Mouse (Mus musculus) embryonic facial prominence, embryonic 13.5 days (tissue): ENCODE results near the gene Ltb4r2. TPM values are rescaled to one million over a fixed set of nuclear protein-coding genes. Genes with fewer than 3 reads are reported as not detected.

Experiments
- ATAC-seq: fragments of 200-750 bp; cut with Nextera tagmentation; 2 replicates; pipeline ENCODE4 v1.8.0; 2017; ENCODE audit warnings: low read depth; ENCODE audit not compliant: insufficient number of reproducible peaks, insufficient read depth, low FRiP score, low TSS enrichment
- H3K27ac ChIP-seq: fragments of 300-500 bp; sonication (generic); 2 replicates; pipeline ENCODE4 v1.5.1; 2015; ENCODE audit warnings: moderate library complexity, mild to moderate bottlenecking, inconsistent platforms
- H3K27me3 ChIP-seq: fragments of 300-500 bp; sonication (generic); 2 replicates; pipeline ENCODE4 v1.6.1; 2015; ENCODE audit warnings: mild to moderate bottlenecking, inconsistent platforms
- H3K36me3 ChIP-seq: fragments of 300-500 bp; sonication (generic); 2 replicates; pipeline ENCODE4 v1.6.1; 2015; ENCODE audit warnings: mild to moderate bottlenecking, inconsistent platforms
- H3K4me1 ChIP-seq: fragments of 300-500 bp; sonication (generic); 2 replicates; pipeline ENCODE4 v1.6.1; 2015; ENCODE audit warnings: inconsistent platforms
- H3K4me2 ChIP-seq: fragments of 300-500 bp; sonication (generic); 2 replicates; pipeline ENCODE4 v1.6.1; 2015; ENCODE audit warnings: moderate library complexity, mild to moderate bottlenecking, inconsistent platforms
- H3K4me3 ChIP-seq: fragments of 300-500 bp; sonication (generic); 2 replicates; pipeline ENCODE4 v1.5.1; 2015; ENCODE audit warnings: mild to moderate bottlenecking, inconsistent platforms
- H3K9ac ChIP-seq: fragments of 300-500 bp; sonication (generic); 2 replicates; pipeline ENCODE4 v1.6.1; 2015; ENCODE audit warnings: mild to moderate bottlenecking, inconsistent platforms
- H3K9me3 ChIP-seq: fragments of 300-500 bp; sonication (generic); 2 replicates; pipeline ENCODE4 v1.6.1; 2016; ENCODE audit warnings: inconsistent platforms
- WGBS: fragments of 180-500 bp; shearing (Covaris S2); methylation state at CpG from one replicate; pipeline ENCODE4 v1.1.7; 2015; ENCODE audit warnings: mixed read lengths; 5-methylcytosine and 5-hydroxymethylcytosine counted together
- polyA plus RNA-seq: library from polyadenylated mRNA; unstranded; fragments of >200 nt; fragmentation: Nextera tagmentation; extraction: Ambion mirVana; gene quantifications from 2 replicates; pipeline ENCODE4 v1.2.1, GENCODE M21; 2015

The Ltb4r2 gene
- polyA plus RNA-seq, 1 experiment from 2014 or later: 0.51 TPM

DNA sequence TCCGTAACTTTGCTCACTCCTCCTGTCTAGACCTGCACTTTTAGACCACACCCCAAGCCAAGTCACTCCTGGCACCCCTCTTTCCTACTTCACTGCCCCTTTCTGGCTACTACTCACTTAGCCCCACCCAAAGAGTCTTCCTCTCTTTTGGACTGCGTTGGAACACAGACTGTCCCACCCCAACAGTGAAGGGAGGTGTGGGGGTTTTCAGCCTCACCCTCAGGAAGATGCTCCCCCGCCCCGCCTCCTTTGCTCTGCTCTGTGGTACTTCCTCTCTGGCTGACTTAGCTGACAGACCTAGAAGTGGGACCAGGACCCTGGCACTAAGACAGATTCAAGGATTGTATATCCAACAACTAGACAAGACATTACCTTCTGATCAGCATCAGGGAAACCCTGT, 4.5 kb downstream of the Ltb4r2 start, which contains the start of gene Ltb4r1:
TSS of gene Ltb4r1 (plus strand) at position 267 of the 400 bp plus-strand sequence.
- WGBS: 64% methylated on average over 4 of the region's 4 CpGs
- no peak within 1 kb of the TSS for H3K4me2 ChIP-seq
- peaks cover 22% of the 10 kb centered on the region for H3K4me1 ChIP-seq
- H3K9ac ChIP-seq: no peak within 1 kb of the TSS
- ATAC-seq: no peak
- H3K9me3 ChIP-seq: no peaks in the 10 kb centered on the region
- peaks cover 5% of the 10 kb centered on the region; the same call in 1 of the 2 replicates for H3K36me3 ChIP-seq
- H3K27me3 ChIP-seq: peaks cover 89% of the 10 kb centered on the region
- no peak within 1 kb of the TSS for H3K4me3 ChIP-seq
- H3K27ac ChIP-seq: no peak within 1 kb of the TSS

DNA sequence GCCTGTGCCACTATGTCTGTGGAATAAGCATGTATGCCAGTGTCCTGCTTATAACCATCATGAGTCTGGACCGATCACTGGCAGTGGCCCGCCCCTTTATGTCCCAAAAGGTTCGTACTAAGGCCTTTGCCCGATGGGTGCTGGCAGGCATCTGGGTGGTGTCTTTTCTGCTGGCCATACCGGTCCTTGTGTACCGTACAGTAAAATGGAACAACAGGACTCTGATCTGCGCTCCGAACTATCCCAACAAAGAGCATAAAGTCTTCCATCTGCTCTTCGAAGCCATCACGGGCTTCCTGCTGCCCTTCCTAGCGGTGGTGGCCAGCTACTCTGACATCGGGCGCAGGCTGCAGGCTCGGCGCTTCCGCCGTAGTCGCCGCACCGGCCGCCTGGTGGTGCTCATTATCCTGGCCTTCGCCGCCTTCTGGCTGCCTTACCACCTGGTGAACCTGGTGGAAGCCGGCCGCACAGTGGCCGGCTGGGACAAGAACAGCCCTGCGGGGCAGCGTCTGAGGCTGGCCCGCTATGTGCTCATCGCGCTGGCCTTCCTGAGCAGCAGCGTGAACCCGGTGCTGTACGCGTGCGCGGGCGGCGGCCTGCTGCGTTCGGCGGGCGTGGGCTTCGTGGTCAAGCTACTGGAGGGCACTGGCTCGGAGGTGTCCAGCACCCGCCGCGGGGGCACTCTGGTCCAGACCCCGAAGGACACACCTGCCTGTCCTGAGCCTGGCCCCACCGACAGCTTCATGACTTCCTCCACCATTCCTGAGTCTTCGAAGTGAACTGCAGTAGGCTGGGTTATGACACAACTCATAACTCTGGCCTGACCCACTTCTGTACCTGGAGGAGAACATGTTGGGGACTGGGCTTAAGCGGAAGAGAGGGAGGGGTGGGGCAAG, 6.5 kb downstream of the Ltb4r2 start:
- Histone ChIP-seq H3K27me3 (peaks cover 70% of the 10 kb centered on the region), H3K4me2 (peak overlapping the region; percentile 85), H3K9ac (peak overlapping the region; percentile 77), H3K4me1 (peaks cover 11% of the 10 kb centered on the region), H3K36me3 (peaks cover 5% of the 10 kb centered on the region; the same call in 1 of the 2 replicates), H3K4me3 (peak overlapping the region; percentile 46), H3K27ac (no peak overlapping the region), H3K9me3 (no peaks in the 10 kb centered on the region)
- ATAC-seq: peak; percentile 44
- 10% methylated on average over 52 of the region's 52 CpGs for WGBS

DNA sequence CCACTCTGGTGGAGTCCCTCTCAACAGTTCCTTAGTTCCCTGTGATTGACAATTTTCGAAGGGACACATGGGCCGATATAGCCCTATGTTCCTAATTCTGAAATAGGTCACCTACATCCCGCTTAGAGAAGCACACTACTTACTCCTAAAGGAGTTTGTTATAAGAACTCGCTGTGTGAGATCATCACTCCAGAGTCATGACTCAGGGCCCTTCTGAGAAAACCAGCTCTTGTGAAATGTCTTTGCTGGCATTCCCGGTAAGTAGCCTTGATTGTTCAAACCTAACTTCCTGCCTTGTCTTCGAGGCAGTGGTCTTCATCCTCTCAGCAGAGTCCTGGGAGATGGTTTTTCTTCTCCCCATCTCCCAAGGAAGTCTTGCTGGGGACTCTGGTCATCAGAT, 7.3 kb downstream of the Ltb4r2 start:
- no peak for ATAC-seq
- H3K9ac ChIP-seq: no peak overlapping the region
- H3K4me1 ChIP-seq: peaks cover 5% of the 10 kb centered on the region; the same call in 1 of the 2 replicates
- 84% methylated on average over 6 of the region's 6 CpGs for WGBS
- peaks cover 5% of the 10 kb centered on the region; the same call in 1 of the 2 replicates for H3K36me3 ChIP-seq
- H3K4me3 ChIP-seq: no peak overlapping the region
- peak overlapping the region; percentile 85; the same call in 1 of the 2 replicates for H3K4me2 ChIP-seq
- no peak overlapping the region for H3K27ac ChIP-seq
- H3K27me3 ChIP-seq: peaks cover 66% of the 10 kb centered on the region
- no peaks in the 10 kb centered on the region for H3K9me3 ChIP-seq

DNA sequence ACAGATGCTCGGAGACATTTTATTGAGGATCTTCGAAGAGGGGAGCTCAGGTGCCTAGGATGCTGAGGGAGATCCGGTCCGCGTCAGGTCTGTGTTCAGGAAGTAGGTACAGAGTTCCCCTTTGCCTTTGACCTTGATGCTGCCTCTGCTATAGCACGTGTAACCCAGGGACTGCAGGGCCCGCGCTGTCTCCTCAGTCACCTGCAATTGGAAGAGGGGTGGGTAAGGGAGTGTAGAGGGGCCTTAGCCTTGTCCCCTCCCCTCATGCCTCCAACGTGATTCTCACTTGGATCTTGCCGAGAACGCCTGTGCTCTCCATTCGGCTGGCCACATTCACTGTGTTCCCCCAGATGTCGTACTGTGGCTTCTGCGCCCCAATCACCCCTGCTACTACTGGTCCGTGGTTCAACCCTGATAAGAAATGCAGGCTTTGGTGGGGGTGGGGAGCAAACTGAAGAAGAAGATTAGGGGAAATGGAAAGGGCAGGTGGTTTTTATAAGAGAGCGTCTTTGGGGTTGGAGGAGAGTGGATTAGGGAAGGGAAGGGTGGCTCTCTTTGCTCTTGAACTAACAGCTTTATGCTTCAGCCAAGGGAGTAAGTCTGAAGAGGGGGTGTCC, 8.0 kb downstream of the Ltb4r2 start:
- peaks cover 5% of the 10 kb centered on the region; the same call in 1 of the 2 replicates for H3K4me1 ChIP-seq
- H3K27ac ChIP-seq: no peak overlapping the region
- H3K9ac ChIP-seq: no peak overlapping the region
- no peaks in the 10 kb centered on the region for H3K9me3 ChIP-seq
- H3K27me3 ChIP-seq: peaks cover 61% of the 10 kb centered on the region
- H3K36me3 ChIP-seq: peaks cover 5% of the 10 kb centered on the region; the same call in 1 of the 2 replicates
- no peak for ATAC-seq
- no peak overlapping the region for H3K4me3 ChIP-seq
- 78% methylated on average over 16 of the region's 16 CpGs for WGBS
- H3K4me2 ChIP-seq: no peak overlapping the region

DNA sequence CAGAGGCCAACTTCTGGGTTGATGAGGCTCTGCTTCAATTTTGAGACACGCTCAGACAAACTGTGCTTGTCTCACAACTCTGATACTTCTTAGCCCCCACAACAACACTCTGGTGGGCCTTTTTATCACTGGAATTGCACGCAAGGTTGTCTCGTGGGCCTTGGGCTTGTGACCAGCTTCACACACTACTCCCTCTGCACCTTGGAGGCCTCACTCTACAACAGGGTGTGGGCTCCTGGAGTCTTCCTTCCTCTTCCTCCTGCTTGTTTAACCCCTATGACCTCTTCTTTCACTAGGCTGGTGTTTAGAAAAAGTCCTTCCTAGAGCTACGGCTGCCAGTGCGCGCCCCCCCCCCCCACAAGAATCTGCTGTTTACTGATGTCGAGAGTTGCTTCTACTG, 15.5 kb downstream of the Ltb4r2 start:
- WGBS: 52% methylated on average over 7 of the region's 7 CpGs
- H3K4me1 ChIP-seq: peaks cover 11% of the 10 kb centered on the region
- H3K27me3 ChIP-seq: 0 out of 2 replicates have a peak, but pooled peaks cover 5% of the 10 kb centered on the region
- no peak overlapping the region for H3K4me3 ChIP-seq
- H3K27ac ChIP-seq: no peak overlapping the region
- H3K9ac ChIP-seq: no peak overlapping the region
- no peak for ATAC-seq
- H3K4me2 ChIP-seq: no peak overlapping the region
- no peaks in the 10 kb centered on the region for H3K9me3 ChIP-seq
- H3K36me3 ChIP-seq: peaks cover 27% of the 10 kb centered on the region

DNA sequence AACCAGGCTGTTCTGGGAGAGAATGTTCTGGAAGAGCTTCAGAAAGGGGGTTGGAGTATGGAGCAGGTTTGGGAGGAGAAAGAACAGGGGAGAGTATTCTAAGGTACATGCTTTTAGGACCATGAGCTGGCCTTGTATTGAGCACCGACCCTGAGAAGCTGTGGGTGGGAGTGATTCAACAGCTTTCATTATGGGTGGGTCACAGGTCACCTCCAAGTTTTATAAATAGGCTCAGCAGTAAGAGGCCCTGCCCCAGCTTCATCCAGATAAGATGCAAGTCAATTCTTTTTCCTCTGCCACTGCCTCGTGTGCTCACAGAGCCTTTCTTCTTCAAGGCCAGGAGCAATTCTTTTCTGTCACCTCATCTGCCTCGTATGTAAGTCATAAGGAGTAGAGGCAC, 15.9 kb downstream of the Ltb4r2 start:
- Histone ChIP-seq H3K9ac (no peak overlapping the region), H3K9me3 (no peaks in the 10 kb centered on the region), H3K4me2 (no peak overlapping the region), H3K4me1 (peaks cover 16% of the 10 kb centered on the region), H3K4me3 (no peak overlapping the region), H3K27me3 (peaks cover 6% of the 10 kb centered on the region; the same call in 1 of the 2 replicates), H3K27ac (no peak overlapping the region), H3K36me3 (peaks cover 27% of the 10 kb centered on the region)
- ATAC-seq: no peak
- WGBS: 50% methylated on average over 3 of the region's 3 CpGs

DNA sequence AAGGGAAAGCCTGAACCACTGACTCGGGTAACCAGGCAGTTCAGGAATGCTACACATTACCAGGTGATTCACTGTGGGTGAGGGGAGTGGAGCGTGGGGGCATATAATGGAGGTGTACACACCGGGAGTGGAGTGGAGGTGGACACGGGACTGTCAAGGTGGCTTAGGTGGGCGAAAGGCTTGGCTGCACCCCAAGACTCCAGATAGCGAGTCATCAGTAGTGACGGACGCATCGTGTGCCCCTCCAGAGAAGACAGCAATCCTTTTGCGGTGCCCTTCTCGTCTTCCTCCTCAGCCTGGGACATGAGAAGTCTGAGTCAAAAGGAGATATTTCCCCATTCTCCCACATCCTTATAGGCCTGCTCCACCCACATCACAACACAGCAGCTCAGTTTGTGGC, 16.6 kb downstream of the Ltb4r2 start:
- Histone ChIP-seq H3K4me2 (no peak overlapping the region), H3K27ac (no peak overlapping the region), H3K4me3 (no peak overlapping the region), H3K27me3 (peaks cover 12% of the 10 kb centered on the region; the same call in 1 of the 2 replicates), H3K36me3 (peaks cover 27% of the 10 kb centered on the region), H3K9ac (no peak overlapping the region), H3K9me3 (no peaks in the 10 kb centered on the region), H3K4me1 (peaks cover 22% of the 10 kb centered on the region)
- 90% methylated on average over 11 of the region's 11 CpGs for WGBS
- no peak for ATAC-seq

DNA sequence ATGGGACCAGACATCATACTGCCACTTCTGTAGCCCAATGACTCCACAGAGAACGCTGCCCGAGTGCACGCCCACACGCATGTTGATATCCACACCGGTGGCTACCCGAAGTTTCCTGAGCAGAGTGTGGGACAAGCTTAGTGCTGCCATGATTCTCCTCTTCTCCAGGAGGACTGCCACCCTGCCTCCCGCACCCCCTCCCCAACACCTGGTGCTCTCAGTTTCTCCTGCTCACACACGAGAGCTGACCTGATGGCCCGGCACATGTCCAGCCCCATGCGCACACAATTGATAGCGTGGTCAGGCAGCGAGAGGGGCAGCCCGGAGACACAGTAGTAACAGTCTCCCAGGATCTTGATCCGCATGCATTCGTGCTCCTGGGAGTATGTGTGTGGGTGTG, 17.5 kb downstream of the Ltb4r2 start:
- WGBS: 89% methylated on average over 15 of the region's 15 CpGs
- H3K27ac ChIP-seq: no peak overlapping the region
- ATAC-seq: no peak

DNA sequence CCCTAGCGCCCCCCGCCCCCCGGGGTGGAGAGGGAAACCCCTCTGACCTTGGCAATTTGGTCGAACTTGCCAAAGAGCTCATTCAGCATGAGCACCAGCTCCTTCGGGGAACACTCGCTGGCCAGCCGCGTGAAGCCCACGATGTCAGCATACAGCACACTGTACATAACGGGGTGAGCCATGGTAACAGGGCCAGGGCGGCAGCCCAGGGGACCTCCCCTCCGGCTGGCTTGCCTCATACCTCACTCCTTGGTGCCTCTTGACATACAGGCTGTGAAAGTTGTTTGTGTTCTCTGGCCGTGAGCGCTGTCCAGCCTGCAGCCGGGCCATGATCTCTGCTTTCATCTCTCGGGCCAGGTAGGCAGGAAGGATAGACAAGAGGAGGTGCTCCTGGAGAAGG, 18.4 kb downstream of the Ltb4r2 start:
- Histone ChIP-seq H3K4me1 (peaks cover 31% of the 10 kb centered on the region), H3K27ac (no peak overlapping the region), H3K36me3 (peaks cover 27% of the 10 kb centered on the region), H3K4me2 (no peak overlapping the region), H3K9me3 (no peaks in the 10 kb centered on the region), H3K27me3 (peaks cover 19% of the 10 kb centered on the region), H3K9ac (no peak overlapping the region), H3K4me3 (no peak overlapping the region)
- 60% methylated on average over 16 of the region's 16 CpGs for WGBS
- no peak for ATAC-seq

More for the DNA sequence above, 17.5 kb downstream of the Ltb4r2 start:
- no peak overlapping the region for H3K4me3 ChIP-seq
- H3K9ac ChIP-seq: no peak overlapping the region
- peaks cover 27% of the 10 kb centered on the region for H3K36me3 ChIP-seq
- H3K4me2 ChIP-seq: no peak overlapping the region
- no peaks in the 10 kb centered on the region for H3K9me3 ChIP-seq
- H3K27me3 ChIP-seq: peaks cover 10% of the 10 kb centered on the region
- H3K4me1 ChIP-seq: peaks cover 25% of the 10 kb centered on the region

DNA sequence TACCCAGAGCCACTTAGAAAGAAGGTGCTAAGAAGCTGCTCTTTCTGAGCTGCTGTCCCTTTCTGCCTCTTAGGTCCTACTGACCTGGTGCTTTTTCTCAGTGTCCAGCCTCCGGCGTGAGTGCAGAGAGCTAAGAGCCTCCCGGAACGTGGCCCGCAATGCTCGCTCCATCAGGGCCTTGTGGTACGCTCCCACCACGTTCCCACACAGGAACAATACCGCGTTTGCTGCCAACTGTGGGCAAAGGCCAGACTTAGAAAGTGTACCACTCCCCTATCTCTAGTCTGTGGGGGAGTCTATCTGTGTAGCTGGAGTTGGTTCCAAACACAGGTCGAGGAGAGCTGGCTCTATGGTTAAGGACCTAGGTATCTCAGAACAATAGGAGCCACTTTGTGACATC, 19.5 kb downstream of the Ltb4r2 start:
- no peak for ATAC-seq
- H3K36me3 ChIP-seq: peaks cover 27% of the 10 kb centered on the region
- H3K9ac ChIP-seq: peak overlapping the region; percentile 23; the same call in 1 of the 2 replicates
- H3K27me3 ChIP-seq: peaks cover 30% of the 10 kb centered on the region
- no peaks in the 10 kb centered on the region for H3K9me3 ChIP-seq
- H3K4me3 ChIP-seq: no peak overlapping the region
- H3K4me2 ChIP-seq: peak overlapping the region; percentile 87
- WGBS: 82% methylated on average over 11 of the region's 11 CpGs
- H3K4me1 ChIP-seq: peaks cover 31% of the 10 kb centered on the region
- H3K27ac ChIP-seq: no peak overlapping the region

DNA sequence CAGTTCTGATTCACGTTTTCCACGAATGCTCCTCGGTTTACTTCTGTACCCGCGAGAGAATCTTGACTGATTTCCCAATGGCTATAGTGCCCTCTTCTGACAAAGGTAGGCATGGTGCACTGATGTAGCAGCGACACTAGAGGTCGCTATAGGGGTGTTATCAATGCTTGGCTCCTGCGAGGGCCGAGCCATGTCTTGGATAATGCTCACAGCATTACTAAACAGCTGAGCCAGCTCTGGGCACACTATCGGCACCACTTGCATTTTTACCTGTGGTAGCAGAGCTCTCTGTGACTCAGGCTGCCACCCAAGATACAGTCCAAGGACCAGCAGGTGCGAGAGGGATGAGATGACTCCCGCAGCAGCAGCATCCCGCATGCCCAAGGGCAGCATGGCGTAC, 20.1 kb downstream of the Ltb4r2 start:
- Histone ChIP-seq H3K27ac (peak overlapping the region; percentile 28; the same call in 1 of the 2 replicates), H3K4me2 (peak overlapping the region; percentile 87), H3K4me1 (peaks cover 31% of the 10 kb centered on the region), H3K9ac (0 out of 2 replicates have a peak overlapping the region, but pooled peaks have one; percentile 55), H3K27me3 (peaks cover 36% of the 10 kb centered on the region), H3K4me3 (peak overlapping the region; percentile 55), H3K9me3 (no peaks in the 10 kb centered on the region), H3K36me3 (peaks cover 32% of the 10 kb centered on the region)
- 10% methylated on average over 14 of the region's 14 CpGs for WGBS
- ATAC-seq: 0 out of 2 replicates have a peak, but pooled peaks have one; percentile 22
